Mouse (Mus musculus) neural tube, embryonic 11.5 days (tissue): ENCODE data around the gene Zbtb16. TPM values are rescaled to one million over a fixed set of nuclear protein-coding genes. Genes with fewer than 3 reads are reported as not detected.

Experiments
- ATAC-seq: fragments of 200-750 bp; cut with Nextera tagmentation; 2 replicates; pipeline ENCODE4 v1.8.0; 2017; ENCODE audit warnings: moderate number of reproducible peaks, mild to moderate bottlenecking, moderate TSS enrichment, moderate library complexity; ENCODE audit not compliant: insufficient read depth, low FRiP score, low TSS enrichment
- DNase-seq: peaks from one replicate; pipeline ENCODE4 v3.0.0-alpha.2; 2015; ENCODE audit warnings: low spot score
- H3K27ac ChIP-seq: fragments of 300-500 bp; sonication (generic); 2 replicates; pipeline ENCODE4 v1.5.1; 2014; ENCODE audit warnings: low read depth, mild to moderate bottlenecking, low read length
- H3K27me3 ChIP-seq: fragments of 300-500 bp; sonication (generic); 2 replicates; pipeline ENCODE4 v1.6.1; 2014; ENCODE audit warnings: mild to moderate bottlenecking, low read length, mixed read lengths; ENCODE audit not compliant: control insufficient read depth, insufficient read depth
- H3K36me3 ChIP-seq: fragments of 300-500 bp; sonication (generic); 2 replicates; pipeline ENCODE4 v1.6.1; 2014; ENCODE audit warnings: mild to moderate bottlenecking, low read length, moderate library complexity, mixed read lengths; ENCODE audit not compliant: control insufficient read depth, insufficient read depth
- H3K4me1 ChIP-seq: fragments of 300-500 bp; sonication (generic); 2 replicates; pipeline ENCODE4 v1.6.1; 2014; ENCODE audit warnings: low read length, mixed read lengths; ENCODE audit not compliant: control insufficient read depth, insufficient read depth
- H3K4me2 ChIP-seq: fragments of 300-500 bp; sonication (generic); 2 replicates; pipeline ENCODE4 v1.6.1; 2014; ENCODE audit warnings: low read depth, mild to moderate bottlenecking, moderate library complexity
- H3K4me3 ChIP-seq: fragments of 300-500 bp; sonication (generic); 2 replicates; pipeline ENCODE4 v1.5.1; 2014; ENCODE audit warnings: low read depth, low read length
- H3K9ac ChIP-seq: fragments of 300-500 bp; sonication (generic); 2 replicates; pipeline ENCODE4 v1.6.1; 2014; ENCODE audit warnings: mild to moderate bottlenecking, low read length
- H3K9me3 ChIP-seq: fragments of 300-500 bp; sonication (generic); 2 replicates; pipeline ENCODE4 v1.6.1; 2016; ENCODE audit warnings: low read length; ENCODE audit not compliant: control insufficient read depth
- WGBS: fragments of 180-500 bp; shearing (Covaris S2); extraction: QIAGEN DNeasy Blood & Tissue Kit; methylation state at CpG from one replicate; pipeline ENCODE4 v1.1.7; 2014; 5-methylcytosine and 5-hydroxymethylcytosine counted together
- polyA plus RNA-seq: library from polyadenylated mRNA; unstranded; fragments of >200 nt; fragmentation: Nextera tagmentation; extraction: Ambion mirVana; gene quantifications from 2 replicates; pipeline ENCODE4 v1.2.1, GENCODE M21; 2014

Zbtb16 gene
- polyA plus RNA-seq, 1 experiment from 2014 or later: 8.0 TPM

DNA sequence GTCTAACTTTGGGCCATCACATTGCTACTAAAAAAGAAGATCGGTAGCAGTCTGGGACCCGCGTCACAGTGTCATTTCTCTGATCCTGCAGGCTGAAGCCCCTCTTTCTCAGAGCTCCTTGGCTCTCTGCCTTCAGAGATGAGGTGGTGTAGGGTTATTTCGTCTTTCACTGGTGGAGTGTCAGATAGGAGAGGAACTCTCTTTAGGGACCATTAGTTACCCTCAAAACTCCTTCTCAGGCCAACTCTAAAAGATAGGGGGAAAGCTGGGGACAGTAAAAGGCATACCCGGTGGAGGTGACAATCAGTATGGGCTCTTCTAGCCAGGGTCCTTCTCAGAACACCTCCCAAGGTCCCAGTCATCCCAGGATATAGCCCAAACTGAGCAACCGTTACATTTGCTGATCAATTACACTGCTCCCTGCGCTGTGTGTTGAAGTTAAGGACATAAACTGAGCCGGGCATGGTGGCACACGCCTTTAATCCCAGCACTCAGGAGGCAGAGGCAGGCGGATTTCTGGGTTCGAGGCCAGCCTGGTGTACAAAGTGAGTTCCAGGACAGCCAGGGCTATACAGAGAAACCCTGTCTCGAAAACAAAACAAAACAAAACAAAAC is 21.0 kb downstream of the Zbtb16 start:
- no peaks in the 10 kb centered on the region for H3K36me3 ChIP-seq
- no peaks in the 10 kb centered on the region for H3K4me1 ChIP-seq
- no peaks in the 10 kb centered on the region for H3K27me3 ChIP-seq
- H3K4me2 ChIP-seq: no peak overlapping the region
- no peak overlapping the region for H3K4me3 ChIP-seq
- no peaks in the 10 kb centered on the region for H3K9me3 ChIP-seq
- DNase-seq: no peak
- ATAC-seq: no peak
- H3K9ac ChIP-seq: no peak overlapping the region; the same call in 1 of the 2 replicates
- WGBS: 91% methylated on average over 12 of the region's 12 CpGs
- no peak overlapping the region for H3K27ac ChIP-seq

DNA sequence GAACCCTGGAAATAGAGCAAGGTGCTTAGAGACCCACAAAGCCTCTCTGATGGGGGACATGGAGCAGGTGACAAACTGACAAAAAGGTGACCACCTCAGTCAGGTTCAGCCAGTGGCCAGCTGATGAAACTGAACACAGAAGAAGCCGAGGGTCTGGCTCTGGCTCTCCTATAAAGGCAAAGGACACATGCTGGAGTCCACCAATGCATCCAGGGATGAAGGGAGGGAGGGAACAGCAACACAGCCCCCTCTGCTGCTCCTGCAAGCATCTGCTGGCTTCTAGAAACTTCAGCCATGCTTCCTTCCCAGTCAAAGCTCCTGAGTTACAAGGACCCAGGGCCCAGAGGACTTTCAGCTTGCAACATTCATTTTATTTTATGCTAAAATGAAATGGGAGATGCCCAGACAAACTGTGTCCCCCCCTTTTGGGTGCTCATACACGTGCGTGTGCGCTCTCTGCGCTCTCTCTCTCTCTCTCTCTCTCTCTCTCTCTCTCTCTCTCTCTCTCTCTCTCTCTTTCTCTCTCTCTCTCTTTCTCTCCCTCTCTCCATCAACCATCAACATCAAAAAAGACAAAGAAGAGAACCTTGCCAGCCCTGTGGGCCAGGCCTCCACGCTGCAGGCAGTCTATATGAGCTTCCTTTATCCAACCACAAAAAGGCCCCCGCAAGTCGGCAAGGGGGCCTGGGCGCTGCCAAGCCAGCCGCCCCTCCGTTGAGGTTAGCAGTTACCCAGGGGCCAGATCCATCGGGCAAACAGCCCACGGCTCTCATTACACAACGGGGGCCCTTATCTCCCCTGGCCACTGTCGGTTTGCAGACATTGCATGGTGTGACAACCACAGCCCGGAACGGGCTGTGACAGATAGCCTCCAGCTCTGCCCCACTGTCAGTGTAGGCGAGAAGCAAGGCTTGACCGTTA is 21.8 kb downstream of the Zbtb16 start:
- 80% methylated on average over 19 of the region's 19 CpGs for WGBS
- Histone ChIP-seq H3K4me3 (no peak overlapping the region), H3K4me2 (no peak overlapping the region), H3K27ac (no peak overlapping the region), H3K4me1 (no peaks in the 10 kb centered on the region), H3K36me3 (no peaks in the 10 kb centered on the region), H3K27me3 (no peaks in the 10 kb centered on the region), H3K9ac (no peak overlapping the region; the same call in 1 of the 2 replicates), H3K9me3 (no peaks in the 10 kb centered on the region)
- ATAC-seq (no peak), DNase-seq (no peak)

DNA sequence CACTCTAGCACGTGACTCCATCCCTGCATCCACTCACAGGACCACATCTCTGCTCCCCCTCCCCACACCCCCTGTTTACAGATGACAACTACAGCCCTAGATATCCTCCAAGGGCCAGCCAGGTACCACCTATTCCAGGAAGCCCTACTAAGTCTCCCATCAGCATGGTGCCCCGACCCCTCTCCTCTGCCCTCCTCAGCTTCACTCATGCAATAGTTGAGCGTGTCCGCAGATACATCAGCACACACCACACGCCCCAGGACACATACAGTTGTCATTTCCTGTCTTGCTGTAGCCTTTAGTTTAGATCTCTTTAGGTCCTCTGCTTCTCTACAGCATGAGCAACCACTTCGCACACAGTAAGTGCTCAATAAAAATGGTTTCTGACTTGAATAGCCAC is 23.7 kb downstream of the Zbtb16 start:
- Histone ChIP-seq H3K9me3 (no peaks in the 10 kb centered on the region), H3K27me3 (no peaks in the 10 kb centered on the region), H3K4me2 (no peak overlapping the region), H3K27ac (no peak overlapping the region), H3K4me1 (no peaks in the 10 kb centered on the region), H3K9ac (no peak overlapping the region), H3K36me3 (no peaks in the 10 kb centered on the region), H3K4me3 (no peak overlapping the region)
- WGBS: 94% methylated on average over 6 of the region's 6 CpGs
- DNase-seq (no peak), ATAC-seq (no peak)

DNA sequence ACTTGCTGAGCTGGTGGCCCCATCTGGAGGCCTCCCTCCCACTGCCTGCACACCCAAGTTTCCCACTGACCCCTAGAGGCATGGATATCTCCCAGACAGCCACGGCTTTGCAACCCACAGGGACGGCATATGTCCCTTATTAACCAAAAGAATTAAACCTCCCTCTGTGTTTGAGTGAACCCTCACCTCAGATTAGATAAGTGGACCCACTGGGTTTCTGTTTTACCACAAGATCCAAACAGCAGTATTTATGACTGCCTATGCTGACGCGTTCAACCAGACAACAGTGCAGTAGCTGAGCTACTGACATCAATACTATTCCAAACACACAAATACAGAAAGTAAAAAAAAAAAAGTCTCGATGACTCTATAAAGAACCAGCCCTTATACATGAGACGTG is 29.4 kb downstream of the Zbtb16 start:
- DNase-seq: no peak
- Histone ChIP-seq H3K9me3 (no peaks in the 10 kb centered on the region), H3K36me3 (no peaks in the 10 kb centered on the region), H3K9ac (no peak overlapping the region), H3K4me3 (no peak overlapping the region), H3K27ac (no peak overlapping the region), H3K4me2 (no peak overlapping the region), H3K4me1 (no peaks in the 10 kb centered on the region), H3K27me3 (no peaks in the 10 kb centered on the region)
- 80% methylated on average over 6 of the region's 6 CpGs for WGBS
- ATAC-seq: no peak

DNA sequence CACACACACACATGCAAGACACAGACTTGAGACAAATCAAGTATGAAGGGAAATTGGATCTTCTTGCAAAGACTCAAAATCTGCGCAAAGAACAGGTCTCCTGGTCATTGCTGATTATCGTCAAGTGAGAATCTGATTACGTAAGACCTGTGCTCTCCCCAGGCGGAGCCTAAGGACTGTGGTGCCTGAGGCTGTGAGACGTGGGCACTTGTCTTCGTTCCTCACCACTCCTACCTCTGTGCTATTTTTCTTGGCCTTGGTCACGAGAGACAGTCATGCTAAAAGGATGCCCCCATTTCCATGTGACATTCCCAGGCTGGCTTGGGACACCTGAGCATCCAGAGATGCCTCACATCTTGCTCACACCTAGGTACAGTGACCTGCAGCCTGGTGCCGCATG is 30.2 kb downstream of the Zbtb16 start:
- no peaks in the 10 kb centered on the region for H3K36me3 ChIP-seq
- no peak overlapping the region for H3K4me3 ChIP-seq
- 91% methylated on average over 8 of the region's 8 CpGs for WGBS
- H3K4me2 ChIP-seq: no peak overlapping the region
- H3K27ac ChIP-seq: no peak overlapping the region
- H3K27me3 ChIP-seq: no peaks in the 10 kb centered on the region
- ATAC-seq (no peak), DNase-seq (no peak)
- H3K9me3 ChIP-seq: no peaks in the 10 kb centered on the region
- no peak overlapping the region for H3K9ac ChIP-seq
- no peaks in the 10 kb centered on the region for H3K4me1 ChIP-seq

DNA sequence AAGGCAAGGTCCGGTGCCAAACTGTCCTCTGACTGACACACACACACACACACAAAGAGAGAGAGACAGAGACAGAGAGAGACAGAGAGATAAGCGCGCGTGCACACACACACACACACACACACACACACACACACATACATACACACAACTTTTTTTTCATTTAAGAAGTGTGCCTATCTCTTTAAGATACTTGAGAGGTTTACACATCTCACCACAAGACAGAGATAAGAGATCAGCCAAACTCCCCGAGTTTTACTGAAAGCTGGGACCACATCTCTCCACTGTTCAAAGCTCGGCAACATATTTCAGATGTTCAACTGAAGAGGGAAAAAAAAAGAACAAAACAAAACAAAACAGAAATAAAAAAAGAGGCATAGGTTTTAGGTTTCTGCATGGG is 31.5 kb downstream of the Zbtb16 start:
- Histone ChIP-seq H3K27ac (no peak overlapping the region), H3K9ac (no peak overlapping the region), H3K27me3 (no peaks in the 10 kb centered on the region), H3K4me1 (no peaks in the 10 kb centered on the region), H3K36me3 (no peaks in the 10 kb centered on the region), H3K4me3 (no peak overlapping the region), H3K9me3 (no peaks in the 10 kb centered on the region), H3K4me2 (no peak overlapping the region)
- ATAC-seq (no peak), DNase-seq (no peak)
- 92% methylated on average over 6 of the region's 6 CpGs for WGBS

DNA sequence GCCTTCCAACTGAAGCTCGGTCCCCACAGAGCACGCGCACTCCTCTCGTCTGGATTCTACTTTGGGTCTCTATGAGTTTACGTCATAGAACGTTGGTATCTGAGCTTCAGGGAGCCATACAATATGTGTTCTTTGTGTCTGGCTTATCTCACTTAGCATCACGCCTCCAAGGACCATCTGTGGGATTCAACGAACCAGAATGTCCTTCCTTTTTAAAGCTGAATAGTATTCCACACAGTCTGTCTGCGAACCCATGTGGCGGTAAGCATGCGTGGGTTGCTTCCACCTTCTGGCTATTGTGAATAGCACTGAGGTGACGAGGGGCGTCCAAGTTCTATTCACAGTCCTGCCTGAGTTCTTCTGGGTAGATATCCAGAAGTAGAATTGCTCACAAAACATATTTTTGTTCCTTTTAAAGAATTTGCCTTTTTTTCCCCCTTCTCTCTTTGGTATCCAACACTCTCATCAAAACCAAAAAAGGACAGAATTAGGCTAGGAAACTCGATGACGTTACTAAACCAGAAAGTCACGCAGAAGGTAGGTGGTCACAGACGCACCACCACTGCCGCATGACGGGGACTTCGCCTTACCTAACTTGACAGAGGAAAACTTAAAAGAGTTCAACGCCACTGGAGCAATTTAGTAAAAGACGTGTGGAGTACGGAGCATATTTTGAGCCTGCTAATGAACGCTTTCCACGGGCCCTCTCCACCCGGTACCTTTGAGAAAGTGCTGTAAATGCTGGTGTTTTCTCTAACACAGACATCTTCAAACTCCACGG is 32.4 kb downstream of the Zbtb16 start:
- Histone ChIP-seq H3K9ac (no peak overlapping the region), H3K27me3 (no peaks in the 10 kb centered on the region), H3K36me3 (no peaks in the 10 kb centered on the region), H3K9me3 (no peaks in the 10 kb centered on the region), H3K27ac (no peak overlapping the region), H3K4me2 (no peak overlapping the region), H3K4me1 (no peaks in the 10 kb centered on the region), H3K4me3 (no peak overlapping the region)
- no peak for ATAC-seq
- 93% methylated on average over 27 of the region's 27 CpGs for WGBS
- no peak for DNase-seq

DNA sequence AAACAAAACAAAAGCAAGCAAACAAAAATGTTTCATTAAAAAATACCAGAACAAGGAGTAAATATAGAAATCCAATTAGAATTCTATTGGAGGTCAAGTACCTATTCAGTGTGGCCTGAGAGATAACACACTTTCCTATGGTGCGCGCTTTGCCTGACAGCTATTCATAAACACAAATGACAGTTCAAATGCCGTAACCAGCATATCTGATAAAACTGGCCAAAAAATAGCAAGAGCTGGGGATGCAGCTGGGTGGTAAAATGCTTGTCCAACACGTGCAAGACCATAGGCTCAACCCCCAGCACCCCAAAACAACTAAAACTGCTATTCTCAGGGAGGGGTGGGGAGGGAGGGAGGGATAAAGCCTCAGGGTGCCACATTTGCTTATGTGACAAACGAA is 33.6 kb downstream of the Zbtb16 start:
- Histone ChIP-seq H3K27me3 (no peaks in the 10 kb centered on the region), H3K36me3 (no peaks in the 10 kb centered on the region), H3K27ac (no peak overlapping the region), H3K4me1 (no peaks in the 10 kb centered on the region), H3K4me2 (no peak overlapping the region), H3K4me3 (no peak overlapping the region), H3K9ac (no peak overlapping the region), H3K9me3 (no peaks in the 10 kb centered on the region)
- ATAC-seq (no peak), DNase-seq (no peak)
- 77% methylated on average over 5 of the region's 5 CpGs for WGBS
